Mouse (Mus musculus): Measurements from ENCODE around the gene Prcd. TPM values are rescaled to one million over a fixed set of nuclear protein-coding genes. Genes with fewer than 3 reads are reported as not detected.

Gene Prcd
- polyA plus RNA-seq, 1 experiment from 2014 or later = 3.2 TPM

DNA sequence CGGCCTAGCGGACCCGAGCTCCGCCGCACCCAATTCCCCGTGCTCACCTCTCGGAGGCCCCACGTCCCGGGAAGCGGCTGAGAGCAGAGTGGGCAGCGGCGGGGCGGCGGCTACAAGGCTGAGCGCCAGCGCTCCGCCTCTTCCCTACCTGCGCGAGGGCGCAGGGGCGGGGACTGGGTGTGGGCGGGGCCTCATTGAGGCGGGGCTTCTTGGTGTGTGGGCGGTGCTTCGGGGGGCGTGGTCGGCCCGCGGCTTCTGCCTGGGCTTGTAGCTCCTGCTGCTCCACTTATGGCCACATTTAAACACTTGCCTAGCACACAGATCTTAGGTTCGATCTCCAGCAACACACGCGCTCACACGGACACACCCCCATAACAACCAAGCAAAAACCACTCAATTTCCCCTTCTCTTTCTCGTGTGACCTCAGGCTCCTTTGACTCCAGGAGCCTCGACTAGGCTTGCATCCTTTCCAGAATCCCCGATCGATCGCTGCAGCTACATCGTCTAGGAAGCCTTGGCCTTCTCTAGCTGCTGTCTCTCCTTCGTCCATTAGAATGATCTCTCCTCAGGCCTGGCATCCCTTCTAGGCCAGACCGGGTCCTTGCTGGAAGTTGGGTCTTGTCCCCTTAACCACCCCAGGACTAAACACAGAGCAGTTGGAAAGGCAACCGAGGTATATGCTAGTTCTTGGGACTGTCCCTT lies 29.1 kb upstream of the Prcd start:
- 0 out of 2 replicates have a peak, but pooled peaks have one; percentile 36 for ATAC-seq

DNA sequence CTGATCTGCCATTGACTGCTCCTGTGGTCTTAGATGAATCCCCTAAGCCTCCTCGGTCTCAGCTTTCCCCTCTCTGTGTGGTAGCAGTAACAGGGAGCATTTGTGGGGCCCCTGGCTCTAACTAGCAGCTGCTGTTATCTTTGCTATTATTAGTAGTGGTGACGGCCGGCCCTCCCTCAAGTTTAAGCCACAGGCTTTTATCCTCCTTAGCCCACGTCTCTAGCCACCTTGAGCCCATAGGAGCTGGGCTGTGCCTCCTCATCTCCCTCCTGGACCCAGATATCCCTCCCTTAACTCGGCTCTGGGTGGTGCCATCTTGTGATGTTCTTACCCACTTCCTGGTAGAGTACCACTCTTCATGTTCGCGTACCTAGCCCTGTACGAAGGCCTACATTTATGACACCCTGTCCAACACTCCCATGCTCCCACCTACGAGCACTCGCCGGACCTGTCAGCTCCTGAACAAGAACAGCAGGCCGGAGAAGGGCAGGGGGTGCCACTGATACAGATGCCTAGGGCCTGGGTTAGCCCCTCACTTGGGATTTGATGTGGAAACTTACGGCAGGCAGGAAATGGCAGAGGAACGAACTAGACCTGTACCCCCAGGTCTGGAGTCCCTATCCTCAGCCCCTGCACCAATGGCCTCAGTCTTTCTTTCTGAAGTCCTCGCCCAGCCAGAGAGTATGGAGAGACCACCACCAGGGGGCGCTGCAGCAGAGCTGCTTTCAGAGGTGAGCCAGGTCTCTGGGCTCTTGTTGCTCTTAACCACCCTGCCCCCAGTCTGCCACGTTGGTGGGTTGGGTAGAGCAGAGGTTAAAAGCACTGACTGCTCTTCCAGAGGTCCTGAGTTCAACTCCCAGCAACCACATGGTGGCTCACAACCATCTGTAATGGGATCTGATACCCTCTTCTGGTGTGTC lies 28.0 kb upstream of the Prcd start:
- no peak overlapping the region for H3K9ac ChIP-seq (replicated peaks; ENCODE audit: low read depth, low read length)
- no peak overlapping the region for H3K4me3 ChIP-seq (replicated peaks; ENCODE audit: low read length)
- no peaks in the 10 kb centered on the region for H3K36me3 ChIP-seq (ENCODE audit: control insufficient read depth, insufficient read depth)
- H3K9me3 ChIP-seq (ENCODE audit: control insufficient read depth, low read length) = no peaks in the 10 kb centered on the region
- no peak for ATAC-seq
- H3K4me1 ChIP-seq (replicated peaks; ENCODE audit: control insufficient read depth, insufficient read depth, low read length) = peaks cover 22% of the 10 kb centered on the region
- H3K27me3 ChIP-seq (replicated peaks; ENCODE audit: control insufficient read depth, insufficient read depth, low read length) = peaks cover 23% of the 10 kb centered on the region
- no peak overlapping the region for H3K27ac ChIP-seq (ENCODE audit: low read length)
- no peak overlapping the region for H3K4me2 ChIP-seq (ENCODE audit: low read length)
- WGBS = 73% methylated on average over 17 of the region's 17 CpGs

More for the DNA sequence above, 29.1 kb upstream of the Prcd start:
- peaks cover 23% of the 10 kb centered on the region for H3K27me3 ChIP-seq (replicated peaks; ENCODE audit: control insufficient read depth, insufficient read depth, low read length)
- H3K4me1 ChIP-seq (replicated peaks; ENCODE audit: control insufficient read depth, insufficient read depth, low read length) = peaks cover 26% of the 10 kb centered on the region
- peak overlapping the region; percentile 49 for H3K9ac ChIP-seq (replicated peaks; ENCODE audit: low read depth, low read length)
- no peaks in the 10 kb centered on the region for H3K9me3 ChIP-seq (ENCODE audit: control insufficient read depth, low read length)
- H3K27ac ChIP-seq (ENCODE audit: low read length) = no peak overlapping the region
- peak overlapping the region; percentile 65 for H3K4me2 ChIP-seq (ENCODE audit: low read length)
- H3K4me3 ChIP-seq (replicated peaks; ENCODE audit: low read length) = peak overlapping the region; percentile 47
- H3K36me3 ChIP-seq (ENCODE audit: control insufficient read depth, insufficient read depth) = no peaks in the 10 kb centered on the region
- 12% methylated on average over 42 of the region's 42 CpGs for WGBS

- ATAC-seq = no peak
- no peak within 1 kb of the TSS for H3K27ac ChIP-seq (ENCODE audit: low read length)
- WGBS = 72% methylated on average over 10 of the region's 10 CpGs
- no peaks in the 10 kb centered on the region for H3K36me3 ChIP-seq (ENCODE audit: control insufficient read depth, insufficient read depth)
- no peak within 1 kb of the TSS for H3K4me3 ChIP-seq (replicated peaks; ENCODE audit: low read length)
- no peak within 1 kb of the TSS for H3K9ac ChIP-seq (replicated peaks; ENCODE audit: low read depth, low read length)
- H3K4me1 ChIP-seq (replicated peaks; ENCODE audit: control insufficient read depth, insufficient read depth, low read length) = peaks cover 13% of the 10 kb centered on the region
- H3K27me3 ChIP-seq (replicated peaks; ENCODE audit: control insufficient read depth, insufficient read depth, low read length) = peaks cover 23% of the 10 kb centered on the region
- H3K4me2 ChIP-seq (ENCODE audit: low read length) = no peak within 1 kb of the TSS
- H3K9me3 ChIP-seq (ENCODE audit: control insufficient read depth, low read length) = no peaks in the 10 kb centered on the region
Observed at GRCm38 (mm10) chr11:116626299-116627071, 26.8 kb upstream of the Prcd start, which contains the start of gene Rhbdf2. Rhbdf2 (minus strand) TSS chr11:116627019.

DNA sequence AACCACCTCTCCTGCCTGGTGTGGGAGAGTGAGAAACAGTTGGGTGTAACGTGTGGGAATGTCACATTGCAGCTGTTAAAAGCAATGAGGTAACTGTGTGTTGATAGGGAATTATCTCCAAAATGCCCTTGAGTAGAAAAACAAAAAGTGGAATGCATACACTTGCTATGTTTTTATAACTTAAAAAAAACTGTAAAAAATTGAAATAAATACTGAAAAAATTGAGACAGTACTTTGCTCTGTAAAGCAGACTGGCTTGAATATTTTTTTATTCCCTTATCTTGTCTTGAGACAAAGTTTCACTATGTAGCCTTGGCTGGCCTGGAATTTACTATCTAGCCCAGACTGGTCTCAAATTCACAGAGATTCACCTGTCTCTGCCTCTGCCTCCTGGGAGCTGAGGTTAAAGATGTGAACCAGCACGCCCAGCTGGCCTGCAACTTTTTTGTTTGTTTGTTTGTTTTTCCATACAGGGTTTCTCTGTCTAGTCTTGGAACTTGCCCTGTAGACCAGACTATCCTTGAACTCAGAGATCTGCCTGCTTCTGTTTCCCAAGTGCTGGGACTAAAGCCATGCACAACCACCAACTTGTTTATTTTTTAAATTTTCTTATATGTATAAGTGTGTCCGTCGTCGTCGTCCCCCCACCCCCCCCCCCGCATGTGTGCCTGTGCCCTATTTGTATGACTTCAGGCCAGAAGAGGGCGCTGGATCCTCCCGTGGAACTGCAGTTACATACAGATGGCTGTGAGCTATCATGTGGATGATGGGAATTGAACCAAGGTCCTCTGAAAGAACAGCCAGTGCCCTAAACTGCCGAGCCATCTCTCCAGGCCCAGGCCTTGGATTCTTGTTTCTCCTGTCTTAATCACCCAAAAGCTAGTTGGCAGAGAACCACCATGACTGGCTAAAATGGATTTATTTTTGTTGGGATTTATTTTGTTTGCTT lies 26.0 kb upstream of the Prcd start:
- Histone ChIP-seq H3K9me3 (ENCODE audit: control insufficient read depth, low read length) (no peaks in the 10 kb centered on the region), H3K9ac (replicated peaks; ENCODE audit: low read depth, low read length) (no peak overlapping the region), H3K27me3 (replicated peaks; ENCODE audit: control insufficient read depth, insufficient read depth, low read length) (peaks cover 23% of the 10 kb centered on the region), H3K36me3 (ENCODE audit: control insufficient read depth, insufficient read depth) (no peaks in the 10 kb centered on the region), H3K4me2 (ENCODE audit: low read length) (no peak overlapping the region), H3K4me1 (replicated peaks; ENCODE audit: control insufficient read depth, insufficient read depth, low read length) (peaks cover 8% of the 10 kb centered on the region), H3K4me3 (replicated peaks; ENCODE audit: low read length) (no peak overlapping the region), H3K27ac (ENCODE audit: low read length) (no peak overlapping the region)
- WGBS = 36% methylated on average over 10 of the region's 10 CpGs
- no peak for ATAC-seq

- peaks cover 14% of the 10 kb centered on the region for H3K27me3 ChIP-seq (replicated peaks; ENCODE audit: control insufficient read depth, insufficient read depth, low read length)
- no peaks in the 10 kb centered on the region for H3K9me3 ChIP-seq (ENCODE audit: control insufficient read depth, low read length)
- H3K4me3 ChIP-seq (replicated peaks; ENCODE audit: low read length) = no peak overlapping the region
- H3K4me1 ChIP-seq (replicated peaks; ENCODE audit: control insufficient read depth, insufficient read depth, low read length) = peaks cover 6% of the 10 kb centered on the region
- WGBS = 56% methylated on average over 9 of the region's 9 CpGs
- H3K27ac ChIP-seq (ENCODE audit: low read length) = no peak overlapping the region
- H3K9ac ChIP-seq (replicated peaks; ENCODE audit: low read depth, low read length) = no peak overlapping the region
- ATAC-seq = peak; percentile 74
- H3K36me3 ChIP-seq (ENCODE audit: control insufficient read depth, insufficient read depth) = no peaks in the 10 kb centered on the region
- H3K4me2 ChIP-seq (ENCODE audit: low read length) = no peak overlapping the region
Observed at GRCm38 (mm10) chr11:116628712-116629111, 24.6 kb upstream of the Prcd start.

DNA sequence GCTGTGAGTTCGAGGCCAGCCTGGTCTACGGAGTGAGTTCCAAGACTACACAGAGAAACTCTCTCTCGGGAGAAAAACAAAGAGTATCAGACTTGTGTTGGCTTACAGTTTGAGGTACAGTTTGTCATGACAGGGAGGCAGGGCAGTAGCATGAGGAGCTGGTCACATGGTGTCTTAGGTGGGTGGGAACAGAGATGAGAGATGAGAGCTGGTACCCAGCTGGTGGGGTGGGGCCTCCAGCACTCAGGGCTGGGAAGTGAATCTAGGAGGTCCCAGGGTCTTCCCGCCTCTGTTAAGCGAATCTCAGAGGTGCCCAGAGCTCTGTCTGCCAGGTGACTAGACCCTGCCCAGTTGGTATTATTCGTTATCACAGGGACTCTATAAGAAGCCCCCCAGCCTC lies 23.9 kb upstream of the Prcd start:
- Histone ChIP-seq H3K27ac (ENCODE audit: low read length) (no peak overlapping the region), H3K36me3 (ENCODE audit: control insufficient read depth, insufficient read depth) (no peaks in the 10 kb centered on the region), H3K4me3 (replicated peaks; ENCODE audit: low read length) (no peak overlapping the region), H3K4me2 (ENCODE audit: low read length) (no peak overlapping the region), H3K27me3 (replicated peaks; ENCODE audit: control insufficient read depth, insufficient read depth, low read length) (peaks cover 7% of the 10 kb centered on the region), H3K9me3 (ENCODE audit: control insufficient read depth, low read length) (no peaks in the 10 kb centered on the region), H3K9ac (replicated peaks; ENCODE audit: low read depth, low read length) (no peak overlapping the region), H3K4me1 (replicated peaks; ENCODE audit: control insufficient read depth, insufficient read depth, low read length) (no peaks in the 10 kb centered on the region)
- WGBS = 82% methylated on average over 6 of the region's 6 CpGs
- no peak for ATAC-seq

DNA sequence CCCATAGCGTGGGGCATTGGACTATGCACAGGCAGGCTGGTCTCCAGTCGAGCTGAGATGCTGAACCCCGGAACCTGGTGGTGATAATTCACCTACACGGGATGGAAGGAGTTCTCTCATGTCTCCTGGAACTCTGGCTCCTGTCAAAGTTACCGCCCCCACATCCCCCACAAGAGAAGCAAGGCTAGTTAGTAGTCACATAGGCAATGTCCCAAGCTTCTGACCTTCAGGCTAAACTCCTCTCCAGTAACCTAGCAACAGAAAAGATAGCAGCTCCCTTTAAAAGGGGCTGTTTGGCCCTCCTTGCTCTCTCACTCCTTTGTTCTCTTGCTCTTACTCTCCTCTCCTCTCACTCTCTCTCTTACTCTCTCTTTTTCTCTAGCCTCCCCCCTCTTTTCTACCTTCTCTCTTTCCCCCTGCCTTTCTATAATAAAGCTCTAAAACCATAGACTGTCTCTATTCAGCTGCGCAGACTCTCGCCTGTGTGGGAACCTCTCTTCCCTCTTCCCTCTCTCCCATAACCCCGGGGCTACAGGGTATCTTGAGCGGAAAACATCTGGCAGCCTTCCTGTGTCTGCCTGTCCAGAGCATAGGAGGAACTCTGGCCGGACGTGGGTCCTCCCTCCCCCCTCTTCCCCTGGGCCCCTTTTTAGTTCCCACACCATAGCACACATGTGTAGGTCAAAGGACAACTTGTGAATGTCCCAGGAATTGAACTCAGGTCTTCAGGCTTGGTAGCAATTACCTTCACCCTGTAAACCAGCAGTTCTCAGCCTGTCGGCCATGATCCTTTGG lies 23.0 kb upstream of the Prcd start:
- Histone ChIP-seq H3K9me3 (ENCODE audit: control insufficient read depth, low read length) (no peaks in the 10 kb centered on the region), H3K27me3 (replicated peaks; ENCODE audit: control insufficient read depth, insufficient read depth, low read length) (peaks cover under 1% of the 10 kb centered on the region; the same call in 1 of the 2 replicates), H3K9ac (replicated peaks; ENCODE audit: low read depth, low read length) (no peak overlapping the region), H3K4me3 (replicated peaks; ENCODE audit: low read length) (no peak overlapping the region), H3K27ac (ENCODE audit: low read length) (no peak overlapping the region), H3K4me2 (ENCODE audit: low read length) (no peak overlapping the region), H3K4me1 (replicated peaks; ENCODE audit: control insufficient read depth, insufficient read depth, low read length) (no peaks in the 10 kb centered on the region), H3K36me3 (ENCODE audit: control insufficient read depth, insufficient read depth) (no peaks in the 10 kb centered on the region)
- no peak for ATAC-seq
- 67% methylated on average over 12 of the region's 12 CpGs for WGBS

- H3K4me1 ChIP-seq (replicated peaks; ENCODE audit: control insufficient read depth, insufficient read depth, low read length) = no peaks in the 10 kb centered on the region
- H3K4me2 ChIP-seq (ENCODE audit: low read length) = no peak overlapping the region
- WGBS = 57% methylated on average over 10 of the region's 10 CpGs
- no peak overlapping the region for H3K9ac ChIP-seq (replicated peaks; ENCODE audit: low read depth, low read length)
- no peaks in the 10 kb centered on the region for H3K9me3 ChIP-seq (ENCODE audit: control insufficient read depth, low read length)
- ATAC-seq = no peak
- no peaks in the 10 kb centered on the region for H3K36me3 ChIP-seq (ENCODE audit: control insufficient read depth, insufficient read depth)
- H3K4me3 ChIP-seq (replicated peaks; ENCODE audit: low read length) = no peak overlapping the region
- no peaks in the 10 kb centered on the region for H3K27me3 ChIP-seq (replicated peaks; ENCODE audit: control insufficient read depth, insufficient read depth, low read length)
- no peak overlapping the region for H3K27ac ChIP-seq (ENCODE audit: low read length)
Observed at GRCm38 (mm10) chr11:116632962-116633361, 20.4 kb upstream of the Prcd start.
